Comparison of ENCODE assay signal across 1 mouse cellular context in the genomic region with DNA sequence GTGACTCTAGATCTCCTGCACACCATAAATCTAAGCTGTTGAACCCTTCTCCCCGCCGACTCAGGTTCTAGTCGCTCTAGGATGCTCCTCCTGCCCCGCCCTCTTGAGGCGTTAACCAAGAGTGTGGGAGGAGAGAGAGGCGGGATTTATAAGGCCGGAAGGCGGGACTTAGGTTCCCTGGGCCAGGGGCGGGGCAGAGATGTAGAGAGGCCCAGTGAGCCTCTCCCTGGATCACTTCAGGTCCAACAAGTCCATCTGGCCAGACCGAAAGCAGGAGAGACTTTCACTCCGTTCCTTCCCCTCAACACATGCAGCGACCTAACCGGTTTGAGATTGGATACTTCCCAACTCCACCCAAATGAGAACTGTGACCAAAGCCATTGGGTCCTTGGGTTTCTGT.
TF ChIP-seq lines count a peak whose summit lies in the region.

No protein-coding gene starts in this region.

TF ChIP-seq in MEL, 35 proteins besides CTCF, POLR2A, EP300 and RAD21:
- TF ChIP-seq HCFC1 (IDR thresholded peaks at IDR 0.05; ENCODE audit: low read depth, low read length) (no peak), JUND (IDR thresholded peaks at IDR 0.05; ENCODE audit: low read depth, low read length) (no peak), KAT2A (conservative IDR thresholded peaks at IDR 0.05; ENCODE audit: low read depth, low read length) (no peak), MYB (IDR thresholded peaks at IDR 0.05; ENCODE audit: low read depth, low read length) (no peak), NELFE (IDR thresholded peaks at IDR 0.05; ENCODE audit: low read depth, low read length) (no peak), NRF1 (IDR thresholded peaks at IDR 0.05; ENCODE audit: insufficient read depth, low read depth, low read length, poor library complexity, severe bottlenecking) (no peak), TBP (IDR thresholded peaks at IDR 0.05; ENCODE audit: low read depth, low read length) (no peak), ZKSCAN1 (IDR thresholded peaks at IDR 0.05; ENCODE audit: low read depth, low read length) (no peak), USF2 (IDR thresholded peaks at IDR 0.05; ENCODE audit: borderline replicate concordance in 1 of 2, insufficient read depth in 1 of 2, low read depth in 1 of 2, low read length in 2 of 2) (no peak), CHD2 (IDR thresholded peaks at IDR 0.05; ENCODE audit: low read length) (no peak), SMC3 (IDR thresholded peaks at IDR 0.05; ENCODE audit: low read depth, low read length) (no peak), BHLHE40 (IDR thresholded peaks at IDR 0.05; ENCODE audit: borderline replicate concordance, low read depth, low read length) (no peak), USF1 (IDR thresholded peaks at IDR 0.05; ENCODE audit: low read depth, low read length) (no peak), ZMIZ1 (IDR thresholded peaks at IDR 0.05; ENCODE audit: low read depth, low read length) (no peak), E2F4 (IDR thresholded peaks at IDR 0.05; ENCODE audit: borderline replicate concordance, low read depth, low read length) (no peak)
